Mouse (Mus musculus) thymus, postnatal 36 days (tissue): ENCODE data around the gene Ly9.

Experiments
- DNase-seq, 2 experiments: peaks; one replicate each; pipeline ENCODE4 v3.0.0; 2022; ENCODE audit warnings: mixed read lengths in 2 of 2

Ly9 gene

GRCm38 (mm10) chr1:171577168-171577567 lies 30.0 kb downstream of the Ly9 start:
- DNase-seq, result no peak

DNA sequence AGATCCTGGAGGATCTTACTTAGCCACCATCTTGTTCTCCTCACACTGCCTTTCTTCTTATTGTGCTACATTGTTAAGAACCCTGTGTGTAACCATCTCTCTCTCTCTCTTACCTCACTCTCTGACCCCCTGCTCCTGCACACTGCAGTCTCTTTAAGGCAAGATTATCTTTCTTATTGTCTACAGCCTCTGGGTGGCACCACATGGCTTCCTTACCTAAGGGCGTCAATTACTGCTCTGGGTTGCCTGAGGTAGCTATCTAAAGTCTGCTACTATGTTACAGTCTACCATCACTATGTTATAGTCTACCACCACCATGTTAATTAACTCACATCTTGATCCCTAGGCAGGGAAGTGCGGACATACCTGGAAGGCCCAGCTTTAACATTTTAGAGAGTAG lies 38.8 kb downstream of the Ly9 start:
- DNase-seq, result no peak

- DNase-seq, result peak; percentile 52 to 53
These were observed 40.4 kb downstream of the Ly9 start for GRCm38 (mm10) chr1:171566777-171567176.

GRCm38 (mm10) chr1:171565888-171566287 lies 41.3 kb downstream of the Ly9 start:
- no peak for DNase-seq

GRCm38 (mm10) chr1:171564247-171564646 lies 43.0 kb downstream of the Ly9 start:
- DNase-seq, result peak; percentile 32 to 41

DNA sequence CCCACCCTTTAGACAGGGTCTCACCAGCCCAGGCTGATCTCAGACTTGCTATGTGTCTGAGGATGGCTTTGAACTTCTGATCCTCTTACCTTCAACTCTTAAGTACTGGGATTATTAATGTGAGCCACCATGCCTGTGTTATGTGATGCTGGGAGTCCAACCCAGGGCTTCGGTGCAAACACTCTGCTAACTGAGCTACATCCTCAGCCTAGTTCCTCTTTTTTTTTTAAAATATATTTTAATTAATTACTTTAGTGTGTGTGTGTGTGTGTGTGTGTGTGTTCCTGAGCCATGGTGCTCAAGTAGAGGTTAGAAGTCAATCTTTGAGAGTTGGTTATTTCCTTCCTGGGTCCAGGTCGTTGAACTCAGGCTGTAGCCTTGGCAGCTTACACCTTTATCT lies 44.2 kb downstream of the Ly9 start:
- no peak for DNase-seq

DNA sequence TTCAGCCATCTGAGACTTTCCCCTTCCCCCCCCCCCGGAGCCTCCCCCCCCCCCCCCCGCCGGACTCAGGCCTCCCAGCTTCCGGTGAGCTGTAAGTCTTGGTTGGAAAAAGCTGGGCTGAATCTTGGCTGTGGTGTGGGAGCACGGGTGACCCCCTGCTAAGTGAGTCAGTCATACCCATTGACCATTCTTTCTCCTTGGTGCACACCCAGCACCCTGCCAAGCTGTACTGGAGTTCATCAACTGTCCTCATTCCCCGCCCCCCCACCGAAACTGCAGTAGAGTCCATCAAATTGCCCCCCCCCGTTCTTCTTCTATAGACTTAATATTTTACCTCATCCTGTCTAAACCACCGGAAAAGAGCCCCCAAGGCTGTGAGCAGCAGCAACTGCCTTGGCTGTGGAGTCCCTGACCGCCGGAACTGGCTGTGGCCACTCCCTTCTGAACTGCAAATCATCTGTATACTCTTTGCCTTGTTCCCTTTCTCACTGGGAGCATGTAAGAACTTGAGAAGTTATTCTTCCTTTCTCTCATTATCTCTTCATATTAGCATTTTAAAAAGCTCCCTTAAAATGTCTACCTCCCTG lies 45.5 kb downstream of the Ly9 start:
- DNase-seq, result no peak

DNA sequence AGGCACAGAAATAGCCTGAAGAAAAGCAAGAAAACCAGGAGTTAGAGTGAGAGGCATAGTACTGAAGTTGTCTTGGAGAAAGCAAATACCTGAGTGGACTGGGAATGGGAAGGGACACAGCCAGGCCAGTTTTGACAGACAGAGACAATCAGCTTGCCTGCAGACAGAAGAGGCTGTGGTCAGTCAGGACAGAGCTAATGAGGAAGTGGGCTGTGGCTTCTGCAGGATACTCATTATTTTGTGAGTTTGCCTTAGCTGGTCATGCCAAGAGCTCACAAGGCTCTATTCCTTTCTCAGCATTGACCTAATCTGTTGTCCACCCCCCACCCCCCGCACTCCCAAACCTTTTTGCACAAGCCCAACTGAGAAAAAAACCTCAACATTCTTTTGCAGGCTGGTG lies 46.0 kb downstream of the Ly9 start:
- no peak for DNase-seq

DNA sequence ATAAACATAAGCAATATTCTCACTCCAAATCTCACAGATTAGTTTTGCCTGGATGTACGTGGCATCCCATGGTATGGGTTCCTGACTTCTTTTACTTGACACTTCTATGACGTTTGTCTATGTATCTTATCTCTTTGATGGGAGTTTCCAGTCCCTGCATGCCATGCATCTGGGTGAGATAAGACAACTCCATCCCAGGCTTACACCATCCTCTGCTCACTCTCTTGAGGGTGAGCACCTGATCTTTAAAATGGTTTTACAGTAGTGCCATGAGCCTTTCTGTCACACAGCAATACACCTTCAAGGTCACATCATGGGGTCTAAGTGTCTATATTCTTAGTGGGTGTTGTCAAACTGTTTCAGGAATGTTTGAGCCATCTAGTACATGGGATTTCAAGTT lies 46.9 kb downstream of the Ly9 start:
- DNase-seq, result no peak

DNA sequence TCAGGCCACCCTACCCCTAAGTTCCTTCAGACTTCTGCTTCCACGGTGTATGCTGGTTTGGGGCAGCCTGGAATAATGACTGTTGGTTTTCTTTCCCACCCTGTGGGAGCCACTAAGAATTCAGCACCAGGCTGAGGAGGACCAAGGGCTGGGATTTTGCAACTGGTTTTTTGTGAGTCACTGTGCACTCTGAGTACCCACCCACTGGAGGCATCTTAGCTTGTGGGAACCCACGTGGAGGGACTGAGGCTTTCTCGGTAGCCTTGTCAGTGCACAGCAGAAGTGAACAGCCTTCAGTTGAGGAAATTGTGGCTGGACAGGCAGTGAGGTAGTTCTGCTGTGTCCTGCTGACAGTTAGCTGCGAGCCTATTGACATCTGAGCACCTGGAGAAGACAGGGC lies 48.3 kb downstream of the Ly9 start, which contains the start of gene Cd244a:
TSS of gene Cd244a (plus strand) at position 296 of the 400 bp plus-strand sequence.
- DNase-seq, result no peak

- DNase-seq, result no peak
These were observed 48.8 kb downstream of the Ly9 start for GRCm38 (mm10) chr1:171558407-171558806.

- no peak for DNase-seq
These were observed 50.8 kb downstream of the Ly9 start for GRCm38 (mm10) chr1:171556366-171556765.

DNA sequence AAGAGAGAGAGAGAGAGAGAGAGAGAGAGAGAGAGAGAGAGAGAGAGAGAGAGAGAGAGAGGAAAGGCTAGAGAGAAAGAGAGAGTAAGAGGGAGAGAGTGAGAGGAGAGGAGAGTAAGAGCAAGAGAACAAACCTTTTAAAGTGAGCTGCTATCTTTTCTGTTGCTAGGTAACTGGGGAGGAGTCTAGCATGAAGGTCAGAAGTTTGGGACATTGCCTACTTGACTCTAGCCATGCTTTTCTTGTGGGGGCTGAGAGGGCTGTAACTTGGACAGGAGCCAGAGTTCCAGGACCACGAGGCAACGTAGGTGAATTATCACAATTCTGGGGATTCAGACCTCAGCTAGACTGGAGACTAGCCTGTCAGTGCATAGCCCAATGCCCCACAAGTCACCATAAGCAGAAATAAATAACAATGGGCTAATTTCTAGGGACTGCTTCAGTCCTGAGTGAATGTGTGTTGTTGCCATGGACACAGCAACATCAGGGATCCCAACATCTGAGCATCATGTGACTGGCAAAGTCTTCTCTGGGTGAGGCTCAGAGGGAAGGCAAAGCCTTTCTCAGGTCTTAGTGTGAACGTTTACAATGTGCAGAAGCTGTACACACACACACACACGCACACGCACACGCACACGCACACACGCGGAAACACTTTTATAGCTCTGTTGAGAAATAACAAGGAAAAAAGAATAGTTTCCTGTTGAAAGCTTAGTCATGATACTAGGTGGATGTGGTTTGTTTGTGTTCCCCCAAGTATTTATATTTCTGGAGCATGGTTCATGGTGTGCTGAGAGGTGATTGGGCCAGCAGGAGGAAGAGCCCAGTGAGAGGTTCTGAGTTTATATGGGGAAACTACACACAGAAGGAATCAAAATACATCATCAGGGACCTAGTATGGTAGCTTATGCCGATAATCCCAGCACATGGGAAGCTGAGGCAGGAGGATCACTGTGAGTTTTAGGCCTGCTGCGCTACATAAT lies 53.6 kb downstream of the Ly9 start:
- no peak for DNase-seq

GRCm38 (mm10) chr1:171552230-171552629 lies 55.0 kb downstream of the Ly9 start:
- no peak for DNase-seq

DNA sequence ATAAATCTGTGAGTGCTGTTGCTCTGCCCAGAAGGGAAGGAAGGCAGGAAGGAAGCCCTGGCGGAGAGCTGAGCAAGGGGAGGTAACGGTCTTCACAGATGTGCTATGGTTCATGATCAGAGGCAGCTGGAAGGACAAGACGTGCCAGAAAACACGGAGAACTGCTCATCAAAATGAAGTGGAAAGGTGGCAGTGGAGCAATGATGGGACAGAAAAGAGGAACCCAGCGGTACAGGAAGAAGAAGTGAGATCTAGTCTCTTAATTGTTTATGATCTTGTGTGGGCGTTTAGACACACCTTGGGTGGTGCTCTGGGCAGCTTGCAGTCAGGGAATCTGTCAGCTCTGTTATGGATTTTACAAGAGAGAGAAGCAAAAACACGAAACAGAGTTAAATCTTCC lies 55.9 kb downstream of the Ly9 start:
- peak in 1 of 2 experiments; percentile 16 for DNase-seq

DNA sequence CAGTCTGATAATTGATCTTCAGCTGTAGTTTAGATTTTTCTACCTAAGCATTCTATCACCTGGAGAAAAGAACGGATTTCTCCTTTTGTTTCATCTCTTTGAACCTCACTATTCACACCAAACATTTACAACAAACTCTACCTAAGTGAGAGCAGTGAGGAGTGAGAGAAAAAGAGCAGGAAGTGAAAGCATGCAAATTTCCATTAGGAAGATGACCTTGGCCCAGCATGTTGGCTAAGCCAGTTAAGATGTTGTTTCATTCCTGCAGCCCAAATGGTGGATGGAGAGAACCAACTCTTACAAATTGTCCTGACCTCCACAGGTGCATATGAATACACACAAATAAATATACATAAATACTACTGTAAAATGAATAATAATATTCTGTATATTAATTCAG lies 66.5 kb downstream of the Ly9 start:
- DNase-seq, result no peak
